Mouse (Mus musculus): ENCODE data around the gene Recql5.

Recql5 gene

DNA sequence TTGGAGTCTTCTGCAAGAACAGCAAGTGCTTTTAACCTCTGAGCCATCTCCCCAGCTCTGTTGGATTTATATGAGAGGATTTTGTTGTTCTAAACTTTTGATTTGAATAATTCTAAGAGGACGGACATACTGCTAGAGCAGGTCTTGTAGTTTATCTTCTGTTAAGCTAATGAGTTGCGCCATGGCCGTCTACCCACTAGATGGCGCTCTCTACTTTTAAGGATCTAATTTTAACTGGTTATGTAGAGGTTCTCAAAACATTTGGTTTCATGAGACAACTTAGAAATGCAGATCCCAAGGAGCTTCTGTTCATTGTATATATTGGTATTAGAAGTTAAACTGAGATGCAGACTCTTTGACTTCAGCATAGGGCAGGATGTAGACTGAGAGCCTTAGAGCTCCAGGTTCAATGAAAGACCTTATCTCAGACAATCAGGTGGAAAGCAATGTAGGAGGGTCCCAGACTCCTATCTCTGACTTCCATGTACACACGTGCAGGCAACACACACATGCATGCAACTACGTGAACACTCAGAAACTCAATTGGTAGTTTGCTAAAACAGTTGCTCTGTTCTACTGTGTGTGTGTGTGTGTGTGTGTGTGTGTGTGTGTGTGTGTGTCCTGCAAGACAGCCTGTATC is 6.5 kb upstream of the Recql5 start:
- DNase-seq = peak; percentile 62 to 79

DNA sequence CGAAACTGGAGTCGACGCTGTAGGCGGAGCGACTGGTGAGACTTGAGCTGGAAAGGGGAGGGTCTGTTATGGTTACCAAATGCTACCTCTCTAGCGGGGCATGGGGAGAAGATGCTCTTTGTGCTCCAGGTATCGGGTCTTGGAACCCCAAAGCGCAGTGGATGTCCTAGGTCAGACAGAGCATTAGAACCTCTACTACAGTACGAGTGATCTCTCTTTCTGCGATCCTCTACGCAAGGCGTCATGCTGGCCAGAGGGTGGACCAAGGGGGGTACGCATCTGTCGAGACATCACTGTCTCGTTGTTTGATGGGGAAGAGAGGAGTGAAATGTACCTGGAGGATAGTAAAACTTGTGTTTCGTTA is 452 bp upstream of the Recql5 start:
- DNase-seq = no peak

DNA sequence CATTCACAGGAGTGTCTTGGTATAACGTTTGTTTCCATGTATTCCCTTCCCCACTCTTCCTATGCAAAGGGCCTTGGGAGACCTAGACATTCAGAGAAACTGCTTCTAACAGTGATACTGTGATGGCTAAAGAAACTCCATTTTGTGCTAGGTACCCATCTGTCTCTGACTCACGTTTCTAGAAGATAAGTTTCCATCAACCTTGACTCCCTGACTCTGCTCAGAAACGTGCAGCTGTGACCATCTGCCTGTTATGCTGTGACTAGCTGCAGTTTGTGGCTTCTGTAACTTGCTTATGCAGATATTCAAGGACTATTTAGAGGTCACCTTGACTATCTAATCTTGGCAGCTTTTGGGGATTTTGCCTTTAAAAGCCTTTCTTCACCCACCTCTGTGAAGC is 2.0 kb downstream of the Recql5 start:
- DNase-seq = no peak

DNA sequence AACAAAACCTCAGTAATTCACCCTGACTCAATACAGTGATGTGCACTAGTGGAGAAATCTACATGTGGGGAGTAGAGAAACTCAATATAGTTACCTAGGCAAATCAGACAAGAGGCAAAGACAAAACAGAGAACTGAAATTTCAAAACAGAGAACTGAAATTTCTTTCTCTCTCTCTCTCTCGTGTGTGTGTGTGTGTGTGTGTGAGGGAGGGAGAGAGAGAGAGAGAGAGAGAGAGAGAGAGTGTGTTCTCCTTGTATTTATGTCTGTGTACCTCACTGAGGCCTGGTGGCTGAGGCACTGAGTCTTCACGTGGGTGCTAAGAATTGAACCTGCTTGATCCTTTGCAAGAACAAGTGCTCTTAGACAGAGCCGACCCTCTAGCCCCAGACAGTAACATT is 3.5 kb downstream of the Recql5 start:
- DNase-seq = no peak

DNA sequence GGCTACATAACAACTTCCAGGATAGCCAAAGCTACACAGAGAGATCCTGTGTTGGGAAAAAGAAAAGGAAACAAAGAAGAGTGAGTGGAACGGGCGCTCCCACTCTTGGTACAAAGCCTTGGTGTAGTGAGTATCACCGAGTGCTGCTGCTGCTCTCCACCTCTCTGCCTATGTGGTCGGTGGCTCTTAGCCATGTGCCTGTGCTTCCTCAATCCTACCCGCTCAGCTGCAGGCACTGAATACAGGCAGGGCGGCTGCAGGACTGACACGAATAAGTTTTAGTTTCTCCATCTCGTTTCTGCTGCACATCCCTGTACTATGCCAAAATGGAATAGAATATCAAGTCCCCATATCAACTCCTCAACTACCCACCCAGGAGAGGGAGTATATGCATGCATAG is 4.2 kb downstream of the Recql5 start:
- no peak for DNase-seq

DNA sequence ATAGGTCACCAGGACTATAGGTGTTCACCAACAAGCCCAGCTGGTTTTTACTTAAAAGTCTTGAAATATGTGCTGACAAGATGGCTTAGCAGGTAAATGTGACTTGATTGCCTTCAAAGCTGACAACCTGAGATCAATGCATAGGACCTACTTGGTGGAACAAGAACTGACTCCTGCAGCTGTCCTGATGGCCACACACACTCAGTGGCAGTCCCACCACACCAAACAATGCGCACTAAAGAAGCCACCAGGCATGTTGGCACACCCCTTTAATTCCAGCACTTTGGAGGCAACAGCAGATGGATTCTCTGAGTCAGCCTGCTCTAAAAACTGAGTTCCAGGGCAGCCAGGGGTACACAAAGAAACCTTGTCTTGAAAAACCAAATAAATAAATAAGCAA is 11.3 kb downstream of the Recql5 start:
- DNase-seq = no peak

DNA sequence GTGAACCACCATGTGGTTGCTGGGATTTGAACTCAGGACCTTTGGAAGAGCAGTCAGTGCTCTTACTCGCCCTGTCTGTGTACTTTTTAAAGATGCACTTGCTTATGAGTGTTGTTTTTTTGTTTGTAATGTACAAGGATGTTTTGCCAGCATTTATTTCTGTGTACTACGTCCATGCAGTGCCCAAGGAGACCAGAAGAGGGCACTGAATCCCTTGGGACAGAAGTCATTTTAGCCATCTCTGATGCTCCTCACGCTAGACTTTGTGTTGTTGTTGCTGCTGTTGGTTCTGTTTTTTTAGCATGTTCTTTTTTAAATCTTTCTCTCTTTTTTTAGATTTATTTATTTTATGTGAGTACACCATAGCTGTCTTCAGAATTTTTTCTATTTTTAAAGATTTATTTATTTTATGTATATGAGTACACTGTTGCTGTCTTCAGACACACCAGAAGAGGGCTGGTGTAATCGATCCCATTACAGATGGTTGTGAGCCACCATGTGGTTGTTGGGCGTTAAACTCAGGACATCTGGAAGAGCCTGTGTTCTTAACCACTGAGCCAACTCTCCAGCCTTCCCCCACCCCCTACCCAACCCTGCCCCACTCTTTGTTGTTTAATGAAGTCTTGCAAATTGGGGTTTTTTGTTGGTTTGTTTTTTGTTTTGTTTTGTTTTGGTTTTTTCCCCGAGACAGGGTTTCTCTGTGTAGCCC is 13.0 kb downstream of the Recql5 start:
- DNase-seq = peak; percentile 64 to 71

DNA sequence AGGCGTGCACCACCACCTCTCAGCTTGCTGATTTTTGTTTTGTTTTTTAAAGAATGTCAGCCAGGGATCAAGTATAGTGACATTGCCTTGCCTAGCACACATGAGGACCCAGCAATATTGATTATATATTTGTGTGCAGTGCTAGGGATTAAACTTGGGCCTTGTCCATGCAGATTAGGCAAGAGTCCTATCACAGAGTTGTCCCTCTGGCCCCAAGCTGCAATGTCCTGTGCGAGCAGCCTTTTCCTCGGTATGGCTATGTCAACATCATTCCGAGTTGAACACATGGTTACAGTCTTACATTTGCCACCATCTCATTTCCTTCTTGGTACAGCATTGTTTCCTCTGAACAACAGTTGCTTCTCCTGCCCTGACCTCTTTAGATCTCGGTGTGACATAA is 14.2 kb downstream of the Recql5 start:
- DNase-seq = no peak

DNA sequence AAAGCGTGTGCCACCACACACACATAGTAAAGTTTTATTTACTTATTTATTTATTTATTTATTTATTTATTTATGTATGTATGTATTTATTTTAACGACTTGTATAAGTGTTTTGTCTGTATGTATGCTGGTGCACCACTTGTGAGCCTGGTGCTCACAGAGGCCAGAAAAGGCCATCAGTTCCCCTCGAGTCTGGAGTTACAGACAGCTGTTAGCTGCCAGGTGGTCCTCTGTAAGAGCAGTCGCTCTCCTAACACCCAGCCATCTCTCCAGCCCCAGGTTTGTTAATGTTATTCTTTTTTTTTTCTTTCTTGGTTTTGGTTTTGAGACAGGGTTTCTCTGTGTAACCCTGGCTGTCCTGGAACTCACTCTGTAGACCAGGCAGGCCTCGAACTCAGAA is 14.6 kb downstream of the Recql5 start:
- no peak for DNase-seq

DNA sequence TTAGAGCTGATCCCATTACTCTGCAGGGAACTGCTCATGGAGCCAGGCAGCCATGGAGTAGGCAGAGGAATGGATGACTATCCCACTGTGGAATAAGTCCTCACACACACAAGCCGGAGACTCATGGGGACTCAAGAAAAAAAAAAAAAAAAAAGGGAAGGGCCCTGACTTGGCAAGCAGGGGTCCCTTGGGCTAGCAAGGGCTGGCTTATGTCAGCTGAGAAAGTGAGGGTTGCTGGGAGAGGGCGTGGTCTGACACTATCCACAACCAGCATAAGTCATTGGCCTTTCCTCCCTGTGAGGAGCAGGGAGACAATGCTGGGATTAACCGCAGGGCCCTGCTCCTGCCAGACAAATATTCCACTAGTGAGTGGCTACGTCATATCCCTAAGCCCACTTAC is 16.7 kb downstream of the Recql5 start:
- no peak for DNase-seq

DNA sequence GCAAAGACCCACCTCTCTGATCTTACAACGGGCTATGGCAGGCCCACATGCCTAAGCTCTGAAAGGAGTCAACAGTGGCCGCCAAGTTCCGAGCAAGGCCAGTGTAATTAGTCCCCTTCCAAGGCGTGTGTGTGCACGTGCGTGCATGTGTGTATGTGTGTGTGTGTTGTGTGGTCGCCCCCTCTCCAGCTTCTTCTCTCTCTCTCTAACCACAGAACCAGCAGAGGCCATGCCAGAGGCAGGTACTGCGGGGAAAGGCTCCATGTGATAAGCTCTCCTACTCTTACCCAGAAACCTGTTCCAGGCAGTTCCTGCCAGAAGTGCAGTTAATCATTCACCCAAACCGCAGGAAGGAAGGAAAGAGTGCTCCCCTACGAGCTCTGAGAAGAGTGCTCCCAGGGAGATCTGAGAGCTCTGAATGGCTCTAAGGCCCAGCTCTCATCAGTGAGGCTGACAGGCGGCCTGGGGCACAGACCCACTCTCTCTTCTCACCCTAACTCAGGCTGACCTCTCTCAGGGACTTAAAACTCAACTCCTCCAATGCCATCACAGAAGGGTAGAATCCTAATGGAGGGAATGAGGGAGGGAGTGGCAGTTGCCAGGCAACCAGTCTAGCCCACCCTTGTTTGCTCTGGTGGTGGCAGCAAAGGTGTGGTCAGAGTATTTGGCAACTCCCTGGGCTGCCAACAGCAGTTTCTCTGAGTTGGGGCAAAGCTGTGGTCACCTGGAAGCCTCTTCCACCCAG is 21.5 kb downstream of the Recql5 start, which contains the start of gene Smim6:
Smim6 (plus strand) TSS at position 386 of the 745 bp plus-strand sequence.
- no peak for DNase-seq

DNA sequence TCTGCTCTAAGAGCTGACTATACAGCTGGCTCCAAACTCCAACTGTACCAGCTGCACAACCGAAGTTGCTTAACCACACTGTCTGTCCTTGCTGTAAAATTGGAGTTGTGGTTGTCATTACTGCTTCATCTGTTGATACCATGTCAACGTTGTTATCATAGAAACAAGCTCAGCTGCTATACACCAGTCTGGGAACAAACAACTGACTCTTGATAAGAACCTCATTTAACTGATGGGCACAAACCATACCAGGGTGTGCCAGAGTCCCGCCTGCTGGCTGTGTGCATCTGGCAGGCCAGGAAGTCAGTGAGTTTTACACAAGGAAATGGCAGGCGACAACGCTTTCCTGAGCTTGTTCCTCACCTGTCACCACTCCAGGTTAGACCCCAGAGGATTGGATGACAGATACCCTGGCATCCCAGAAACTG is 22.1 kb downstream of the Recql5 start:
- DNase-seq = no peak

DNA sequence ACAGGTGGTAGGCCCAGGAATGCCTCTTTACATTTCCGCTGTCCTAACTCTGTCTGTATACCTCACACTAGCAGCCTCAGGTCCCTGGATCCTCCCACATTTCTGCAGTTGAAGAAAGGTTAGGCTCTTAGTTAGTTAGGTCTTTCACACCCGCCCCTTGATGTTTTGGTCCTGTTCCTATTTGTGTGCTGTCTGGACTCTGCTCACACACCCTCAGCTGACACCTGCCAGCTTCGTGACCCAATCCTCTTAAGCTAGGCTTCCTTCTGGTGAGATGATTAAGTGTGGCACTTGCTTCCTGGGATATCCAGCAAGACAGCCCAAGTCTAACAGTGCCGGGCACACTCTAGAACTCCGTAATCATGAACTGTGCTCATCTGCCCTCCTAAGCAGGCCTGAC is 26.8 kb downstream of the Recql5 start:
- no peak for DNase-seq

DNA sequence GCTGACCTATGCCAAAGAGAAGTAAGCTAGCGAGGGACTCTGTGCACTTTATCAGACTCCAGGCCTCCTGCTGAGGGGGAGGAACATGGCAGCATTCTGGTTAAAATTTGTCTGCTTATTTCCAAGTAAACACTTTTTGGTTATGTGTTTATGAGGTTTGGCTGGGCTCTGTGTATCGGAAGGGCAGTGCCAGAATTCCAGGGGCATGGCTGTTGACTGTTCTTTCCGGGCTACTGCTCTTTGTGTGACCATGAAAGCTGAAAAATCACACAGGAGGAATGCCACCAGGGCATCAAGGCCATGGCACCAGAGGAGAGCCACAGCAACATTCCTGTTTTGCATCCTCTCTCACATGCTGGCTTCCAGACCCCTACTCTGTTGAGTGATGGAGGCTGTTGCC is 27.2 kb downstream of the Recql5 start:
- DNase-seq = no peak

DNA sequence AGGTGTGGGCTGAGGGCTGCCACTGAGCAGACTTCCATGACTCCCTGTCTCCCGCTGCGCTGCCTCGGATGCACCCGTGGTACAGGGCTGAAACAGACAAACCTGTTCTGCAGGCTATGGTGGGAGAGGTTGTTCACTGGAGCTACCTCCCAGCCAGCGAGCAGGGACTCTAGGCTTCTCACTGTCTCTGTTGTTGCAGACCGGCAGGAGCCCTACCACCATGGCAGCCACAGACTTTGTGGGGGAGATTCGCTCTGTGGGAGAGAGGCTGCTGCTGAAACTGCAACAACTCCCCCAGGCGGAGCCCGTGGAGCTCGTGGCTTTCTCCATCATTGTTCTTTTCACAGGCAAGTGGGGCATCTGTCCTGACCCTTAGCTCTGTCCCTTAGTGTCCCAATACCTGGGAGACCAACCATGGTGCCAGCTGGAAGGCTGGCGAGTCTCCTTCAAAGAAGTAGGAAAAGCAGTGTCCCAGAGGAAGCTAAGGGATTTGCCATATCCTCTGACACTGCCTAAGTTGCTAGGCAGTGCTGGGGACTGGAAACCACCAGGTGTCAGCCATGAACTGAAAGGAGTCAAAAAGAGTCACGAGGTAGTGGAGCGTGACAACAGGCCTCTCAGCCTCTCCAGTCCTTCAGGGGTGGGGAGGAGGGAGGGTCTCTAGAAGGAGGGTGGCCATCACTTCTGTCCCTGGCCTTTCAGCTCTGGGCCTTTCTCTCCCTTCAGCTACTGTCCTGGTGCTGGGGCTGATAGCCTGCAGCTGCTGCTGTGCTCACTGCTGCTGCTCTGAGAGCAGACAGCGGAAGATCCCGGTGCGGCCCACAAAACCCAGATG is 28.1 kb downstream of the Recql5 start:
- no peak for DNase-seq

DNA sequence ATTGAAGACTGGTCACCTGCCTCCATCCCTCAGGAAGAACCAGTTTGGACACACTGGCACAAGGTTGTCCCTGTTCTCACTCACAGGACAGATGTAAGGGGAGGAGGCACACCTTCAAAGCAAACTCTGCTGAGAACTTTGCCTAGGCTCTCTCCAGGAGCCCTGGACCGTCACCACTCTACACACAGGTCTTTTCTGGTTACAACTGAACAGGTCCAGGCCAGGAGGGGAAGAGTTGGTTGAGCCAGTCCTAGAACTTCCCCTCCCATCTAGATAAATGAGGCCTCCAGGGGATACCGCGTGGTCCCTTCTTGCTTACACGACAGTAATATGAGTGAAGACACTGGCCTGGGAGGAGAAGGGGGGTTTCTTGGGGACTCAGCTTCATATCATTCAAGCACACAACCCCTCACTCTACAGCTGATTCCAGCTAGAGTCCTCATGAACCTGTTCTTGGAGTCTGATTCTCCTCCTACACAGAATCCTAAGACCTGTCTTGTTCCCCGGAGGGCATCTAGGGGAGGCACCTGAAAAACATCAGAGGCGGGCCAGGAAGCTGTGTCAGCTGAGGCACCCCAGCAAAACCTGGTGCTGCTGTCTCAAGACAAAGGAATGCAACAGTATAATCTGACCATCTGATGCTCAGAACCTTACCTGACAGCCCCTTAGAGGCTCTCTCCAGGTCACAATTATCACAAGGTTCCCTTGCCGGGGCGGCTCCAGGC is 28.9 kb downstream of the Recql5 start:
- no peak for DNase-seq

DNA sequence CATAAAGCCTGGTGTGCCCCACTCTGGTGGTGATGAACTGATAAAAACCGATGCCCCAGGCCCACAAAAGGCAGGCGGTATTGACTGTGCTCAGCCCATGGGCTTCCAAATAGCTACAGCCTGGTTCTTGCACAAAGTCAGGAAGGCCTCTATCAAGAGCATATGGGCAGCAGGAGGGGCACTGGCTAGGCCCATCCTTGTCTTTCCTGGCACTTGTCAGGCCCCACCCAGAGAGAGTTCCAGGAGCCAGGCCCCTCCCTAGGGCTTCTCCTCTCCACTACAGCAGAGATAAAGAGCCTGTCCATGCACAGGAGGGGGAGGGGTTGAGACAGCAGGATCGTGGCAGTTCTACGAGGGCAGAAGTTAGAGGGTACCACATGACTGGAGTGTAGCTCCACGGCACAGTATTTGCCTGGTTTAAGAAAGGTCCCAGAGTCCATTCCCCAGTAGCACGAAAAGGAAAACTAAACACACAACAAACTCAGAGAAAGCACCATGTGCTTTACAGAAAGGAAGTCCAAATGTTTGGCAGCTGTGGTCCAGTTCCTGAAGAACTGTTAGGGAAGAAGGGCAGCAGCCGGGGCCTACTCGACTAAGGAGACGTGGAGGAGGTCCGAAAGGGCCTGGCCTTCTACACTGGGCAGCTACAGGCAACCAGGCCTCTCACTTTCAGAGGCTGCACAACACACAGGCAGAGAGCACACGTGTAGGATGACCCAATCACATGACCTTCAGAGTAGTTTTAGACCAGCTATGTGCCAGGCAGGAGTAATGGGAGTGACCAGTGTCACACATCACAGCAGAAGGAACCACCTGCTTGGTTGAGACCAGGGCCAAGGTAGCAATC is 29.7 kb downstream of the Recql5 start:
- no peak for DNase-seq

DNA sequence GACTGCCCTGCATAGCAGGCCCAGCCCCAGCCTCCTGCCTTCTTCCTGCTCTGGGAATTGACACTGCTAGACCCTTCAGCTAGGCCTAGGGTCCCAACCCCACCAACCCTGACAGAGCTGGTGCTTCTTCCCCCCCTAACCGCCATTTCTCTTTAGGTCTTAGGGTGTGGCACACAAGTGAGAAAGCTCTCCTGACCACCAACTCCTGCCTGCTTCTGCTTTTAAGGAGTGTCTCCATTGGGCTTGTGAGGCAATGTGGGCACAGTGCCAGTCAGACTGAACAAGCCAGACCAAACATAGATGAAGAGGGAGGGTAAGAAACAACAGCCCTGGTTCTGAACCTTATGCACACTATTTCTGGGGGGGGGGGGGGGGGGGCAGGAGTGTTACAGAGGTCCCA is 30.4 kb downstream of the Recql5 start:
- DNase-seq = no peak

DNA sequence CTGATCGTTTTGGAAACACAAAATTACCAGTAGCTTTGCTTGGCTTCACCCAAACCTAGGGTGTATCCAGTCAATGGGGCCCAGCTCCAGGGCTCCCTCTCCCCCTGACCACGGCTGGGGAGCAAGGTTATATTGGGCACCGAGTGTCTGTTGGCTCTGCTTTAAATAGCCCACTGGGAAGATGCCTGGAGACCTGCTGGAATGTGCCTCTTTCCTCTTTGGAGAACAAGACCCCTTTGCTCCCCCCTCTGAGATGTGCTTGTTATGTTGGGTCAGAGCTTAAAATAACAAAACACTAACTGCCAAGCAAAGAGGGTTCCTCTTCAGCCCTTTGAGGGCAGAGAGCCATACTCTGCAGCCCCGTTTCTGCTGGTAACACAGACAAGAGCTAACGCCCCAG is 31.1 kb downstream of the Recql5 start:
- no peak for DNase-seq

DNA sequence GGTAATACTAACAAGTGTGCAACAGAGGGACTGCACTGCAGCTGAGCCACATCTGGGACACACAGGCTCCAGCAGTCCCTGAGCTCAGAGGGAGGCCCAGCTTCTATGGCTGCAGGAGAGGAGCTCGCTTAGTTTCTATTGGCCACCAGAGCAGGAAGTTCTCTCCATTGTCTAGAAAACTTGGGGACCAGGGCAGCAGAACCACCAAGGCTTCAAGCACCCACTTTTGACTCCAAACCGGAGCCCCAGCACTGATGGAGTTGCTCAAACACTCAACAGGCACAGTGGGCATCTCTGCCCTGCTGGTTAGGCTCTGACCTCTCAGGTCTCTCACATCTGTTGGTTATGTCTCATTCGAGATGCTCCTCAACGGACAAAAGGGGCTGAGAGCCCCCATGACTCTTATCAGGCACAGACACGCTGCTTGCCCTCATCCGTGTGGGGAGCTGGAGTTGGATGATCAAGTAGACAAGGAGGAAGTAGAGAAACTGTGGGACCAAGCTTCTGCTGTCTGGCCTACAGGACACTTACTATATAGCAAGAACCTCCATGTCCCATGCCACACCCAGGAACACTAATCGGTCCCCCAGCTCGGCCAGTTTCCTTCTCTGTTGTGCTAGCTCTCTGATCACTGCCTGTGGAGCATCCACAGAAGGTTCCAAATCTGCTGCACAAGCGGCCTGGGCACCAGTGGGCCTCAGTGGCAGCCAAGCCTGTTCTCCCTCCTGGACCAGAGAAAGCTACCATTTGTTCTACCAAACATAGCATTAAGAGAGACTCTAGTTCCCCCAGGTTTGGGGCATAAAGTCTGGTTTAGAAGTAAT is 31.7 kb downstream of the Recql5 start:
- no peak for DNase-seq

Data from cerebellum, adult 18-20 months (tissue).